Mouse (Mus musculus) limb, embryonic 15.5 days (tissue): ENCODE measurements around the gene Cep57. TPM values are rescaled to one million over a fixed set of nuclear protein-coding genes. Genes with fewer than 3 reads are reported as not detected.
"Not testable (repeated sequence)": the region's sequence is repeated elsewhere in the genome, so short reads cannot be mapped to it uniquely, and the experiment has no call there.

ENCODE experiments used
- ATAC-seq: fragments of 200-750 bp; cut with Nextera tagmentation; 2 replicates; pipeline ENCODE4 v1.8.0; 2017; ENCODE audit warnings: low read depth, moderate TSS enrichment; ENCODE audit not compliant: insufficient number of reproducible peaks, low FRiP score, low TSS enrichment
- H3K27ac ChIP-seq: fragments of 300-500 bp; sonication (generic); 2 replicates; pipeline ENCODE4 v1.5.1; 2015; ENCODE audit warnings: moderate library complexity, mild to moderate bottlenecking, inconsistent platforms
- H3K27me3 ChIP-seq: fragments of 300-500 bp; sonication (generic); 2 replicates; pipeline ENCODE4 v1.6.1; 2015; ENCODE audit warnings: inconsistent platforms
- H3K36me3 ChIP-seq: fragments of 300-500 bp; sonication (generic); 2 replicates; pipeline ENCODE4 v1.6.1; 2015; ENCODE audit warnings: inconsistent platforms
- H3K4me1 ChIP-seq: fragments of 300-500 bp; sonication (generic); 2 replicates; pipeline ENCODE4 v1.6.1; 2015; ENCODE audit warnings: inconsistent platforms
- H3K4me2 ChIP-seq: fragments of 300-500 bp; sonication (generic); 2 replicates; pipeline ENCODE4 v1.6.1; 2015; ENCODE audit warnings: mild to moderate bottlenecking, inconsistent platforms
- H3K4me3 ChIP-seq: fragments of 300-500 bp; sonication (generic); 2 replicates; pipeline ENCODE4 v1.5.1; 2015; ENCODE audit warnings: mild to moderate bottlenecking, inconsistent platforms
- H3K9ac ChIP-seq: fragments of 300-500 bp; sonication (generic); 2 replicates; pipeline ENCODE4 v1.6.1; 2015; ENCODE audit warnings: inconsistent platforms
- H3K9me3 ChIP-seq: fragments of 300-500 bp; sonication (generic); 2 replicates; pipeline ENCODE4 v1.6.1; 2016; ENCODE audit warnings: inconsistent platforms
- WGBS: fragments of 180-500 bp; shearing (Covaris S2); methylation state at CpG from one replicate; pipeline ENCODE4 v1.1.7; 2015; 5-methylcytosine and 5-hydroxymethylcytosine counted together
- polyA plus RNA-seq: library from polyadenylated mRNA; unstranded; fragments of >200 nt; fragmentation: Nextera tagmentation; extraction: Ambion mirVana; gene quantifications from 2 replicates; pipeline ENCODE4 v1.2.1, GENCODE M21; 2015

The Cep57 gene
- polyA plus RNA-seq, 1 experiment from 2014 or later = 47.8 TPM

GRCm38 (mm10) chr9:13828087-13828441 lies 1.2 kb upstream of the Cep57 start:
- under 1% methylated on average over 23 of the region's 23 CpGs for WGBS
- H3K4me2 ChIP-seq = peak overlapping the region; percentile 69
- H3K27me3 ChIP-seq = no peaks in the 10 kb centered on the region
- peaks cover 17% of the 10 kb centered on the region for H3K4me1 ChIP-seq
- ATAC-seq = no peak
- H3K4me3 ChIP-seq = peak overlapping the region; percentile 76
- H3K9ac ChIP-seq = peak overlapping the region; percentile 86
- peak overlapping the region; percentile 97 for H3K27ac ChIP-seq
- peaks cover 25% of the 10 kb centered on the region for H3K36me3 ChIP-seq
- H3K9me3 ChIP-seq = no peaks in the 10 kb centered on the region

GRCm38 (mm10) chr9:13827406-13828086 lies 639 bp upstream of the Cep57 start, which contains the start of gene Fam76b:
Gene Fam76b (plus strand): TSS chr9:13827716.
- Histone ChIP-seq H3K9me3 (no peaks in the 10 kb centered on the region), H3K9ac (peak within 1 kb of the TSS; percentile 86), H3K27ac (peak within 1 kb of the TSS; percentile 99), H3K36me3 (peaks cover 20% of the 10 kb centered on the region), H3K27me3 (no peaks in the 10 kb centered on the region), H3K4me2 (peak within 1 kb of the TSS; percentile 69), H3K4me3 (peak within 1 kb of the TSS; percentile 76), H3K4me1 (peaks cover 17% of the 10 kb centered on the region)
- peak; percentile 96 for ATAC-seq
- 0% methylated on average over 67 of the region's 67 CpGs for WGBS

DNA sequence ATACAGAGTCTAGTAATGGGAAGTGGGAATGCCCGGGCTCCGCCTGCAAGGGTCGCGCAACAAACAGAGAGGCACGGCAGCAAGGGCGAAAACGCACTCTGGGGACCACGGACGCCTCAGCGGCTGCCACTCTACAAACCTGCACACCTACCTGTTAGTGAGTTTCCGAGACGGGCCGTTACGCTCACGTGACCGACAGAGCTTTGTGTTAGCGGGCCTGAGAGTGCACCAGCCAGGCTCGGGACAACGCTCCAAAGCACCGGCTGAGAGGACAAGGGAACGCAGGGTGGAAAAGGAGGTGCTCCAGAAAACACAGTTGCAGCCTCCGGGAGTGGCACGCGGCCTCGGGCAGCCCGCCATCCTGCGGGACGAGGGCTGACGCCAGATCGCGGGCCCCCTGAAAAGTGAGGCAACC lies 509 bp downstream of the Cep57 start:
- Histone ChIP-seq H3K27me3 (no peaks in the 10 kb centered on the region), H3K4me1 (peaks cover 17% of the 10 kb centered on the region), H3K9me3 (no peaks in the 10 kb centered on the region), H3K9ac (peak overlapping the region; percentile 74), H3K4me3 (peak overlapping the region; percentile 76), H3K27ac (peak overlapping the region; percentile 99), H3K36me3 (peaks cover 10% of the 10 kb centered on the region), H3K4me2 (peak overlapping the region; percentile 65)
- under 1% methylated on average over 31 of the region's 31 CpGs for WGBS
- ATAC-seq = 0 out of 2 replicates have a peak, but pooled peaks have one; percentile 2

GRCm38 (mm10) chr9:13825896-13826295 lies 1.0 kb downstream of the Cep57 start:
- H3K9me3 ChIP-seq = no peaks in the 10 kb centered on the region
- H3K4me1 ChIP-seq = peaks cover 17% of the 10 kb centered on the region
- peak overlapping the region; percentile 74 for H3K9ac ChIP-seq
- peak overlapping the region; percentile 99 for H3K27ac ChIP-seq
- peaks cover 10% of the 10 kb centered on the region for H3K36me3 ChIP-seq
- ATAC-seq = no peak
- H3K27me3 ChIP-seq = no peaks in the 10 kb centered on the region
- peak overlapping the region; percentile 65 for H3K4me2 ChIP-seq
- peak overlapping the region; percentile 76 for H3K4me3 ChIP-seq
- WGBS = 5% methylated on average over 8 of the region's 8 CpGs

DNA sequence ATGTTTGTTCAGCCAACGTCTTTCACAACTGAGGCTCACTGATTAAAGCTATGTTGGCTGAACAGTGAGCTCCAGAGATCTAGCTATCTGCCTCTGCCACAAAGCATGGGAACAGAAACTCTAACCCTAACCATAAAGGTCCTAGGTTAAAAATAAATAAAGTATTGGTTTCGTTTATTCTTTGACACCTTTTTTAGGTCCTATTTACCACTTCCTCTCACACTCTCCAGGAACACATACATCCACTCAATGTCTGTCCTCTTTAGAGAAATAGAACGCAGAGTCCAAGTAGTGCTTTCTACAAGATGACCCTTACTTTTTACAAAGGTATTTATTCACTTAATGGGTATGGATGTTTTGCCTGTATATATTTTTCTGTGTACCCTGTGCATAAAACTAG lies 6.1 kb downstream of the Cep57 start:
- Histone ChIP-seq H3K4me3 (no peak overlapping the region), H3K4me2 (no peak overlapping the region), H3K27me3 (no peaks in the 10 kb centered on the region), H3K36me3 (peaks cover 49% of the 10 kb centered on the region), H3K9me3 (no peaks in the 10 kb centered on the region), H3K9ac (no peak overlapping the region), H3K4me1 (peaks cover 13% of the 10 kb centered on the region), H3K27ac (no peak overlapping the region)
- WGBS = 90% methylated on average over 3 of the region's 3 CpGs
- no peak for ATAC-seq

GRCm38 (mm10) chr9:13818369-13818768 lies 8.5 kb downstream of the Cep57 start:
- H3K36me3 ChIP-seq = peaks cover 65% of the 10 kb centered on the region
- H3K9ac ChIP-seq = no peak overlapping the region
- no peaks in the 10 kb centered on the region for H3K9me3 ChIP-seq
- H3K4me3 ChIP-seq = no peak overlapping the region
- WGBS = 92% methylated on average over 9 of the region's 9 CpGs
- no peaks in the 10 kb centered on the region for H3K27me3 ChIP-seq
- no peak for ATAC-seq
- H3K4me1 ChIP-seq = no peaks in the 10 kb centered on the region
- H3K27ac ChIP-seq = no peak overlapping the region
- H3K4me2 ChIP-seq = no peak overlapping the region

GRCm38 (mm10) chr9:13809937-13810336 lies 17.0 kb downstream of the Cep57 start:
- H3K9ac ChIP-seq = no peak overlapping the region
- peaks cover 73% of the 10 kb centered on the region for H3K36me3 ChIP-seq
- H3K9me3 ChIP-seq = no peaks in the 10 kb centered on the region
- no peak overlapping the region for H3K27ac ChIP-seq
- no peak for ATAC-seq
- H3K27me3 ChIP-seq = no peaks in the 10 kb centered on the region
- H3K4me1 ChIP-seq = no peaks in the 10 kb centered on the region
- H3K4me2 ChIP-seq = no peak overlapping the region
- no peak overlapping the region for H3K4me3 ChIP-seq

DNA sequence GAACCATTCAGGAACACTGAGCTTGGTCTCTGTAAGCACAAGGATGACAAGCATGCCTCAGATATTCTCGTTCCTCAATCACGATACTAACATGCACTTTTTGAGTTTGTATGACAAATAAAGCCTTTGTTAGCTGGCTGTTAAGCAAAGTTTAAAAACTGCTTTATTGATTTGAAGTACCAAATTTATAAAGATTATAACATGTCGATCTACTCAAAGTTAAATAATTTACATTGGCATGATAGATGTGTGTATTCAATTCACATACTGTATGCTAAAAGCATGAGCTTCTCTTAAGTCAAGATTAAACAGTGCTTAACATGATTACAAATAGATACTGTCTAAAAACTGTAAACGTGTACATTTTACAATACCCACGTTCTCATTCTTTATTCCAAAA lies 19.2 kb downstream of the Cep57 start:
- H3K4me1 ChIP-seq = no peaks in the 10 kb centered on the region
- no peak overlapping the region for H3K4me2 ChIP-seq
- no peak overlapping the region for H3K27ac ChIP-seq
- H3K9ac ChIP-seq = no peak overlapping the region
- no peak overlapping the region for H3K4me3 ChIP-seq
- 89% methylated on average over 5 of the region's 5 CpGs for WGBS
- no peak for ATAC-seq
- peaks cover 72% of the 10 kb centered on the region for H3K36me3 ChIP-seq
- no peaks in the 10 kb centered on the region for H3K9me3 ChIP-seq
- H3K27me3 ChIP-seq = no peaks in the 10 kb centered on the region

DNA sequence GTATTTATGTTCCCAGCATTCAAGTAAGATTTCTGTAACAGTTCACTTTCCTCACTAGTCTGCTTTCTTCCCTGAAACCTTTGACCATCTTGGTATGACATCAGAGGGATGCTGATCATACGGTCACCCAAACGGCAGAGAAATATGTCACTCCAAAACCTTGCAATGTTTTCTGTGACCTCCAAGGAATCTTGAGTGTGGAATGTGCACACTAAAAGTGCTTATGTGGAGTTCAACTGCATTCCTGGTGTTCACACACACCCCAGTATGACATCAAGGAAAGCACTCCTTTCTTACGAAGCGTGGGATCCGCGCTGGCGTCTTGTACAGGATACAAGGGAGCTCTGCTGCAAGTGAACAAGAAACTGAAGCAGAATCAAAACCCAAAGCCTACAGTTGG lies 20.1 kb downstream of the Cep57 start:
- no peak for ATAC-seq
- H3K9me3 ChIP-seq = no peaks in the 10 kb centered on the region
- H3K9ac ChIP-seq = no peak overlapping the region
- no peak overlapping the region for H3K4me3 ChIP-seq
- 91% methylated on average over 7 of the region's 7 CpGs for WGBS
- no peaks in the 10 kb centered on the region for H3K4me1 ChIP-seq
- H3K27ac ChIP-seq = no peak overlapping the region
- no peaks in the 10 kb centered on the region for H3K27me3 ChIP-seq
- H3K36me3 ChIP-seq = peaks cover 68% of the 10 kb centered on the region
- H3K4me2 ChIP-seq = no peak overlapping the region

DNA sequence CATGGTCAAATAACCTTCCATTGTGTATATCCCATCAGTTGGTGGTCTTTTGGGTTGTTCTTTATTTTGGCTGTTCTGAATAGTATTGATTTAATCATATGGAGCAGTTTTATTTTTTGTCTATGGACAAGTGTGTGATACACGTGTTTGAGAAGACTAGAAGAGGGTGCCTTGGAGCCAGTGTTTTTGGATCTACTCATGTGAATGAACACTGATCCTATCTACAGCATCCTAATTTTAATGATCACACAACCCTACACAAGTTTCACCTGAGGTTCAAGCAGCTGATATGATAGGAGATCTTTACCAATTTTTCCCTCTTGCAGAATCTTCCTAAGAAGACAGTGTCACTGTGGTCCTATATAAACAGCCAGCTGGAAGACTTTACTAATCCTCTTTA lies 22.4 kb downstream of the Cep57 start:
- 85% methylated on average over 1 of the region's 1 CpGs for WGBS
- no peak overlapping the region for H3K4me2 ChIP-seq
- no peak overlapping the region for H3K27ac ChIP-seq
- H3K9me3 ChIP-seq = no peaks in the 10 kb centered on the region
- no peaks in the 10 kb centered on the region for H3K27me3 ChIP-seq
- H3K9ac ChIP-seq = no peak overlapping the region
- H3K4me1 ChIP-seq = no peaks in the 10 kb centered on the region
- H3K36me3 ChIP-seq = peaks cover 63% of the 10 kb centered on the region
- ATAC-seq = no peak
- no peak overlapping the region for H3K4me3 ChIP-seq

DNA sequence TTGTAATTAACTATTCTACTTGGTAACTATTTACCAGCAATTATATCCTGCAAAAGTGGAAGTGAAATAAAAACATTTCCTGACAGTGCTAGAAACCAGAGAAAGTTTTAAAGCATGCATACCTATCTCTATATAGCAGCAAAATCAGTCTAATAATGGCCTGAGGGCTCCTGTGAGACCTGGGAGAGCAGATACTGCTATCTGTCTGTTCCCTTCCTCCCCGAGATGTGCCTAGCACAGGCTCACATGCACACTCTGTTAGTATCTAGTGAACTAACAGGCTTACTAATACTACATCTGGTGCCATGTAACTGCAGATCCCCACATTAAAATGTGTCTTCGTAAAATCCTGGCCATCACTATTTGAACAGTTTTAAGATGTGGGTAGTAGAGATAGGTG lies 32.2 kb downstream of the Cep57 start:
- H3K4me2 ChIP-seq = no peak overlapping the region
- H3K4me1 ChIP-seq = no peaks in the 10 kb centered on the region
- H3K27ac ChIP-seq = no peak overlapping the region
- no peaks in the 10 kb centered on the region for H3K9me3 ChIP-seq
- 81% methylated on average over 2 of the region's 2 CpGs for WGBS
- H3K27me3 ChIP-seq = no peaks in the 10 kb centered on the region
- H3K36me3 ChIP-seq = peaks cover 61% of the 10 kb centered on the region
- ATAC-seq = no peak
- H3K9ac ChIP-seq = no peak overlapping the region
- H3K4me3 ChIP-seq = no peak overlapping the region

GRCm38 (mm10) chr9:13794302-13794701 lies 32.6 kb downstream of the Cep57 start:
- no peaks in the 10 kb centered on the region for H3K27me3 ChIP-seq
- H3K27ac ChIP-seq = no peak overlapping the region
- H3K4me1 ChIP-seq = no peaks in the 10 kb centered on the region
- no peaks in the 10 kb centered on the region for H3K9me3 ChIP-seq
- no peak overlapping the region for H3K4me3 ChIP-seq
- H3K4me2 ChIP-seq = no peak overlapping the region
- 88% methylated on average over 1 of the region's 1 CpGs for WGBS
- no peak for ATAC-seq
- H3K9ac ChIP-seq = no peak overlapping the region
- H3K36me3 ChIP-seq = peaks cover 61% of the 10 kb centered on the region

- H3K36me3 ChIP-seq = peaks cover 65% of the 10 kb centered on the region
- H3K4me2 ChIP-seq, H3K27ac ChIP-seq, H3K4me3 ChIP-seq, H3K4me1 ChIP-seq, ATAC-seq, H3K27me3 ChIP-seq, H3K9ac ChIP-seq, H3K9me3 ChIP-seq: not testable (repeated sequence)
- WGBS = 94% methylated on average over 8 of the region's 8 CpGs
Observed at GRCm38 (mm10) chr9:13790864-13791263, 36.0 kb downstream of the Cep57 start.
